ENCODE assay signal across 17 mouse cellular contexts in genomic region chr12:75036694-75037093, GRCm38 (mm10).
"Had no signal": no experiment of that assay in that cellular context is flagged by ENCODE, and none has a peak within 500 bp of the region (broad histone marks: within the 10 kb centered on the region; RNA-seq: fewer than 3 reads in every experiment).

No protein-coding gene starts in this region.

- ATAC-seq: liver, embryonic 12.5 days; liver, postnatal 0 days; lung, postnatal 0 days; midbrain, embryonic 13.5 days; midbrain, embryonic 15.5 days; midbrain, embryonic 16.5 days had no signal

- DNase-seq: left cerebral cortex, postnatal 4 days; liver; liver, embryonic 13.5 days; liver, postnatal 0 days; lung, adult 18-20 months; lung, adult 2 months; lung, embryonic 14.5 days; lung, postnatal 10 days; lung, postnatal 14 days; lung, postnatal 36 days; lung, postnatal 4 days; midbrain, embryonic 14.5 days had no signal
